Mouse (Mus musculus) MEL (cell line): ENCODE measurements around the gene Abhd2. TPM values are rescaled to one million over a fixed set of nuclear protein-coding genes. Genes with fewer than 3 reads are reported as not detected.

ENCODE experiments used
- DNase-seq: peaks from one replicate; pipeline ENCODE4 v3.0.0; 2011; ENCODE audit warnings: low read depth, low spot score
- H3K27ac ChIP-seq: 2 replicates; pipeline ENCODE4 v1.5.1; 2012; ENCODE audit warnings: low read depth, mild to moderate bottlenecking, control low read depth, low read length, moderate library complexity; ENCODE audit not compliant: control insufficient read depth
- H3K27me3 ChIP-seq, 2 experiments: fragments of 150-350 bp in 1 of 2; sonication (generic) in 1 of 2; 2 replicates each; pipeline ENCODE4 v1.6.1; 2012; ENCODE audit warnings: low read length in 2 of 2, mild to moderate bottlenecking in 2 of 2, improper control_type of control experiment in 1 of 2, moderate library complexity in 1 of 2; ENCODE audit not compliant: insufficient read depth in 2 of 2, control insufficient read depth in 1 of 2
- H3K36me3 ChIP-seq, 2 experiments: 2 replicates each; pipeline ENCODE4 v1.6.1; 2012 to 2014; ENCODE audit warnings: low read length in 2 of 2, improper control_type of control experiment in 1 of 2, inconsistent platforms in 1 of 2, mild to moderate bottlenecking in 1 of 2; ENCODE audit not compliant: insufficient read depth in 2 of 2, control insufficient read depth in 1 of 2
- H3K4me1 ChIP-seq, 2 experiments: fragments of 150-350 bp in 1 of 2; sonication (generic) in 1 of 2; 2 replicates each; pipeline ENCODE4 v1.6.1; 2012; ENCODE audit warnings: low read length in 2 of 2, improper control_type of control experiment in 1 of 2, mild to moderate bottlenecking in 1 of 2; ENCODE audit not compliant: insufficient read depth in 2 of 2, control insufficient read depth in 1 of 2
- H3K4me3 ChIP-seq, 2 experiments: fragments of 150-350 bp in 1 of 2; sonication (generic) in 1 of 2; 2 replicates each; pipeline ENCODE4 v1.5.1; 2012; ENCODE audit warnings: low read depth in 2 of 2, low read length in 2 of 2, mild to moderate bottlenecking in 2 of 2, moderate library complexity in 2 of 2, control low read depth in 1 of 2, improper control_type of control experiment in 1 of 2; ENCODE audit not compliant: control insufficient read depth in 1 of 2, insufficient read depth in 1 of 2
- H3K79me2 ChIP-seq: 2 replicates; pipeline ENCODE4 v1.6.1; 2012; ENCODE audit warnings: mild to moderate bottlenecking, low read length, moderate library complexity; ENCODE audit not compliant: control insufficient read depth, poor library complexity, insufficient read depth
- H3K9ac ChIP-seq: 2 replicates; pipeline ENCODE4 v1.6.1; 2012; ENCODE audit warnings: low read depth, mild to moderate bottlenecking, control low read depth, low read length, moderate library complexity; ENCODE audit not compliant: control insufficient read depth, poor library complexity, severe bottlenecking
- H3K9me3 ChIP-seq: fragments of 150-350 bp; sonication (generic); replicated peaks from 2 replicates; pipeline ENCODE4 v1.6.1; 2012; ENCODE audit warnings: mild to moderate bottlenecking, low read length, improper control_type of control experiment, moderate library complexity; ENCODE audit not compliant: insufficient read depth
- BHLHE40 ChIP-seq: IDR thresholded peaks from 2 replicates; pipeline ENCODE4 v1.6.1; 2012; ENCODE audit warnings: low read depth, mild to moderate bottlenecking, inconsistent platforms, low read length, improper control_type of control experiment, borderline replicate concordance
- CHD1 ChIP-seq: IDR thresholded peaks from 2 replicates; pipeline ENCODE4 v1.6.1; 2012; ENCODE audit warnings: low read depth, mild to moderate bottlenecking, inconsistent platforms, low read length, improper control_type of control experiment
- CHD2 ChIP-seq: IDR thresholded peaks from 2 replicates; pipeline ENCODE4 v1.6.1; 2011; ENCODE audit warnings: low read length, improper control_type of control experiment
- CTCF ChIP-seq, 3 experiments: IDR thresholded peaks in 2 of 3; conservative IDR thresholded peaks in 1 of 3; 2 replicates each; pipeline ENCODE4 v1.5.1; 2011 to 2012; ENCODE audit warnings: low read length in 3 of 3, low read depth in 2 of 3, mild to moderate bottlenecking in 2 of 3, improper control_type of control experiment in 1 of 3, inconsistent platforms in 1 of 3, mixed read lengths in 1 of 3, moderate library complexity in 1 of 3; ENCODE audit not compliant: control insufficient read depth in 1 of 3, insufficient read depth in 1 of 3, poor library complexity in 1 of 3, severe bottlenecking in 1 of 3
- E2F4 ChIP-seq: IDR thresholded peaks from 2 replicates; pipeline ENCODE4 v1.6.1; 2011; ENCODE audit warnings: low read depth, low read length, improper control_type of control experiment, borderline replicate concordance
- ELF1 ChIP-seq: IDR thresholded peaks from 2 replicates; pipeline ENCODE4 v1.6.1; 2014; ENCODE audit warnings: low read depth, mild to moderate bottlenecking, inconsistent platforms, low read length, improper control_type of control experiment, moderate library complexity
- EP300 ChIP-seq, 2 experiments: IDR thresholded peaks; 2 replicates each; pipeline ENCODE4 v1.6.1; 2011; ENCODE audit warnings: improper control_type of control experiment in 2 of 2, low read length in 2 of 2, low read depth in 1 of 2, mild to moderate bottlenecking in 1 of 2
- ETS1 ChIP-seq: IDR thresholded peaks from 2 replicates; pipeline ENCODE4 v1.6.1; 2012; ENCODE audit warnings: low read depth, mild to moderate bottlenecking, inconsistent platforms, low read length, improper control_type of control experiment, moderate library complexity
- GABPA ChIP-seq: IDR thresholded peaks from 2 replicates; pipeline ENCODE4 v1.6.1; 2012; ENCODE audit warnings: low read depth, mild to moderate bottlenecking, inconsistent platforms, low read length, improper control_type of control experiment, moderate library complexity
- GATA1 ChIP-seq: IDR thresholded peaks from 2 replicates; pipeline ENCODE4 v1.6.1; 2011; ENCODE audit warnings: low read depth, low read length, improper control_type of control experiment
- HCFC1 ChIP-seq: IDR thresholded peaks from 2 replicates; pipeline ENCODE4 v1.6.1; 2012; ENCODE audit warnings: low read depth, mild to moderate bottlenecking, inconsistent platforms, low read length, improper control_type of control experiment, moderate library complexity
- JUND ChIP-seq: IDR thresholded peaks from 2 replicates; pipeline ENCODE4 v1.6.1; 2011; ENCODE audit warnings: low read depth, mild to moderate bottlenecking, improper control_type of control experiment, low read length
- KAT2A ChIP-seq: conservative IDR thresholded peaks from 2 replicates; pipeline ENCODE4 v1.6.1; 2012; ENCODE audit warnings: low read depth, low read length, improper control_type of control experiment, inconsistent platforms
- MAFK ChIP-seq: IDR thresholded peaks from 2 replicates; pipeline ENCODE4 v1.6.1; 2011; ENCODE audit warnings: low read depth, mild to moderate bottlenecking, low read length, improper control_type of control experiment, borderline replicate concordance
- MAX ChIP-seq: IDR thresholded peaks from 2 replicates; pipeline ENCODE4 v1.6.1; 2011; ENCODE audit warnings: low read length, improper control_type of control experiment
- MAZ ChIP-seq: IDR thresholded peaks from 2 replicates; pipeline ENCODE4 v1.6.1; 2012; ENCODE audit warnings: low read depth, mild to moderate bottlenecking, inconsistent platforms, low read length, improper control_type of control experiment
- MEF2A ChIP-seq: IDR thresholded peaks from 2 replicates; pipeline ENCODE4 v1.6.1; 2014; ENCODE audit warnings: low read depth, mild to moderate bottlenecking, inconsistent platforms, low read length, improper control_type of control experiment; ENCODE audit not compliant: poor library complexity, insufficient replicate concordance, severe bottlenecking; ENCODE audit errors: extremely low read depth
- MXI1 ChIP-seq: IDR thresholded peaks from 2 replicates; pipeline ENCODE4 v1.6.1; 2011; ENCODE audit warnings: mild to moderate bottlenecking, low read depth, low read length, improper control_type of control experiment
- MYB ChIP-seq: IDR thresholded peaks from 2 replicates; pipeline ENCODE4 v1.6.1; 2011; ENCODE audit warnings: mild to moderate bottlenecking, low read depth, low read length, improper control_type of control experiment
- MYC ChIP-seq: IDR thresholded peaks from 2 replicates; pipeline ENCODE4 v1.6.1; 2011; ENCODE audit warnings: low read depth, mild to moderate bottlenecking, low read length, improper control_type of control experiment, moderate library complexity
- NELFE ChIP-seq: IDR thresholded peaks from 2 replicates; pipeline ENCODE4 v1.6.1; 2011; ENCODE audit warnings: low read depth, low read length, improper control_type of control experiment
- NRF1 ChIP-seq: IDR thresholded peaks from 2 replicates; pipeline ENCODE4 v1.6.1; 2014; ENCODE audit warnings: low read depth, mild to moderate bottlenecking, inconsistent platforms, low read length, improper control_type of control experiment, moderate library complexity; ENCODE audit not compliant: poor library complexity, insufficient read depth, severe bottlenecking
- POLR2A ChIP-seq, 2 experiments: IDR thresholded peaks; 2 replicates each; pipeline ENCODE4 v1.6.1; 2011 to 2012; ENCODE audit warnings: low read length in 2 of 2, mild to moderate bottlenecking in 2 of 2, control low read depth in 1 of 2, improper control_type of control experiment in 1 of 2, low read depth in 1 of 2, moderate library complexity in 1 of 2; ENCODE audit not compliant: control insufficient read depth in 1 of 2, insufficient read depth in 1 of 2, poor library complexity in 1 of 2
- POLR2AphosphoS2 ChIP-seq: IDR thresholded peaks from 2 replicates; pipeline ENCODE4 v1.6.1; 2011; ENCODE audit warnings: low read length, improper control_type of control experiment
- RAD21 ChIP-seq: IDR thresholded peaks from 2 replicates; pipeline ENCODE4 v1.6.1; 2011; ENCODE audit warnings: mild to moderate bottlenecking, low read depth, low read length, improper control_type of control experiment
- RCOR1 ChIP-seq: IDR thresholded peaks from 2 replicates; pipeline ENCODE4 v1.6.1; 2012; ENCODE audit warnings: low read depth, mild to moderate bottlenecking, inconsistent platforms, low read length, improper control_type of control experiment
- SIN3A ChIP-seq: IDR thresholded peaks from 2 replicates; pipeline ENCODE4 v1.6.1; 2012; ENCODE audit warnings: low read length, improper control_type of control experiment, inconsistent platforms
- SMC3 ChIP-seq: IDR thresholded peaks from 2 replicates; pipeline ENCODE4 v1.6.1; 2011; ENCODE audit warnings: low read depth, low read length, improper control_type of control experiment
- TAL1 ChIP-seq: IDR thresholded peaks from 2 replicates; pipeline ENCODE4 v1.6.1; 2012; ENCODE audit warnings: mild to moderate bottlenecking, inconsistent platforms, low read length, moderate library complexity, mixed read lengths
- TBP ChIP-seq: IDR thresholded peaks from 2 replicates; pipeline ENCODE4 v1.8.0; 2011; ENCODE audit warnings: low read depth, low read length, improper control_type of control experiment
- TCF12 ChIP-seq: IDR thresholded peaks from 2 replicates; pipeline ENCODE4 v1.6.1; 2014; ENCODE audit warnings: low read depth, mild to moderate bottlenecking, inconsistent platforms, low read length, improper control_type of control experiment, moderate library complexity
- UBTF ChIP-seq: IDR thresholded peaks from 2 replicates; pipeline ENCODE4 v1.6.1; 2012; ENCODE audit warnings: low read depth, mild to moderate bottlenecking, inconsistent platforms, low read length, improper control_type of control experiment, moderate library complexity, borderline replicate concordance; ENCODE audit not compliant: insufficient read depth
- USF1 ChIP-seq: IDR thresholded peaks from 2 replicates; pipeline ENCODE4 v1.6.1; 2014; ENCODE audit warnings: low read depth, mild to moderate bottlenecking, inconsistent platforms, low read length, improper control_type of control experiment, moderate library complexity
- USF2 ChIP-seq, 2 experiments: IDR thresholded peaks; 2 replicates each; pipeline ENCODE4 v1.6.1; 2011 to 2012; ENCODE audit warnings: improper control_type of control experiment in 2 of 2, low read length in 2 of 2, borderline replicate concordance in 1 of 2, inconsistent platforms in 1 of 2, low read depth in 1 of 2, mild to moderate bottlenecking in 1 of 2; ENCODE audit not compliant: insufficient read depth in 1 of 2
- ZC3H11A ChIP-seq: IDR thresholded peaks from 2 replicates; pipeline ENCODE4 v1.6.1; 2012; ENCODE audit warnings: low read depth, mild to moderate bottlenecking, inconsistent platforms, low read length, improper control_type of control experiment
- ZKSCAN1 ChIP-seq: IDR thresholded peaks from 2 replicates; pipeline ENCODE4 v1.6.1; 2012; ENCODE audit warnings: low read depth, mild to moderate bottlenecking, inconsistent platforms, low read length, improper control_type of control experiment, moderate library complexity
- ZMIZ1 ChIP-seq: IDR thresholded peaks from 2 replicates; pipeline ENCODE4 v1.6.1; 2012; ENCODE audit warnings: low read depth, mild to moderate bottlenecking, inconsistent platforms, low read length, improper control_type of control experiment, moderate library complexity
- ZNF384 ChIP-seq: IDR thresholded peaks from 2 replicates; pipeline ENCODE4 v1.6.1; 2012; ENCODE audit warnings: low read depth, mild to moderate bottlenecking, inconsistent platforms, low read length, improper control_type of control experiment
- polyA plus RNA-seq, 2 experiments: library from polyadenylated mRNA; stranded (reverse) in 1 of 2; unstranded in 1 of 2; fragments of >175 nt in 1 of 2; fragments of >200 nt in 1 of 2; gene quantifications; 2 replicates each; pipeline versions ENCODE4 v1.2.1 to v1.2.4; 2012; ENCODE audit warnings: low replicate concordance in 2 of 2, low read depth in 1 of 2; ENCODE audit not compliant: insufficient read length in 2 of 2, insufficient read depth in 1 of 2, missing spikeins in 1 of 2
- total RNA-seq: library from RNA; depleted of rRNA; stranded (reverse); fragments of 300-350 nt; gene quantifications from 2 replicates; pipeline ENCODE4 v1.2.3, GENCODE M21; 2012

Gene Abhd2
- total and polyA plus RNA-seq, 3 experiments = 13.6 to 32.0 TPM; not detected in 1

GRCm38 (mm10) chr7:79238741-79239140, 34.3 kb upstream of the Abhd2 start:
- Histone ChIP-seq H3K4me3 (no peak overlapping the region), H3K27me3 (peaks cover 2 to 4% of the 10 kb centered on the region in 2 experiments), H3K9me3 (no peaks in the 10 kb centered on the region), H3K9ac (no peak overlapping the region), H3K79me2 (no peaks in the 10 kb centered on the region), H3K27ac (no peak overlapping the region), H3K36me3 (no peaks in the 10 kb centered on the region), H3K4me1 (no peaks in the 10 kb centered on the region)
- DNase-seq = peak; percentile 62
- TF ChIP-seq GATA1 (no peak), NELFE (no peak), ZC3H11A (peak; percentile 44), ZKSCAN1 (no peak), KAT2A (no peak), POLR2A (IDR thresholded peaks at IDR 0.05; ENCODE audit: control insufficient read depth in 1 of 2, insufficient read depth in 1 of 2, low read depth in 1 of 2, low read length in 2 of 2, poor library complexity in 1 of 2) (no peak), MAZ (no peak), RAD21 (peak; percentile 53), POLR2AphosphoS2 (no peak), SIN3A (0 out of 2 replicates have a peak, but pooled peaks have one; percentile 19), TCF12 (no peak), TAL1 (no peak), BHLHE40 (0 out of 2 replicates have a peak, but pooled peaks have one; percentile 19), E2F4 (no peak), UBTF (no peak), USF2 (IDR thresholded peaks at IDR 0.05; ENCODE audit: borderline replicate concordance in 1 of 2, insufficient read depth in 1 of 2, low read depth in 1 of 2, low read length in 2 of 2) (no peak), SMC3 (peak; percentile 79), NRF1 (no peak), USF1 (no peak), MXI1 (no peak), CHD1 (no peak), MYB (no peak), MYC (no peak), CHD2 (no peak), ZNF384 (peak; percentile 67), MEF2A (no peak), MAX (no peak), GABPA (no peak), TBP (no peak), HCFC1 (no peak), CTCF (IDR thresholded peaks at IDR 0.05 in 2 of 3, conservative IDR thresholded peaks at IDR 0.05 in 1 of 3; ENCODE audit: control insufficient read depth in 1 of 3, insufficient read depth in 1 of 3, low read depth in 2 of 3, low read length in 3 of 3, poor library complexity in 1 of 3, severe bottlenecking in 1 of 3) (peak in 2 of 3 experiments; percentile 73 to 76; a peak in 4 of 6 replicates), EP300 (IDR thresholded peaks at IDR 0.05; ENCODE audit: low read depth in 1 of 2, low read length in 2 of 2) (no peak), ELF1 (no peak), JUND (no peak), ETS1 (no peak), RCOR1 (no peak), ZMIZ1 (no peak), MAFK (no peak)
